ENCODE assay signal across 17 mouse cellular contexts in the genomic region with DNA sequence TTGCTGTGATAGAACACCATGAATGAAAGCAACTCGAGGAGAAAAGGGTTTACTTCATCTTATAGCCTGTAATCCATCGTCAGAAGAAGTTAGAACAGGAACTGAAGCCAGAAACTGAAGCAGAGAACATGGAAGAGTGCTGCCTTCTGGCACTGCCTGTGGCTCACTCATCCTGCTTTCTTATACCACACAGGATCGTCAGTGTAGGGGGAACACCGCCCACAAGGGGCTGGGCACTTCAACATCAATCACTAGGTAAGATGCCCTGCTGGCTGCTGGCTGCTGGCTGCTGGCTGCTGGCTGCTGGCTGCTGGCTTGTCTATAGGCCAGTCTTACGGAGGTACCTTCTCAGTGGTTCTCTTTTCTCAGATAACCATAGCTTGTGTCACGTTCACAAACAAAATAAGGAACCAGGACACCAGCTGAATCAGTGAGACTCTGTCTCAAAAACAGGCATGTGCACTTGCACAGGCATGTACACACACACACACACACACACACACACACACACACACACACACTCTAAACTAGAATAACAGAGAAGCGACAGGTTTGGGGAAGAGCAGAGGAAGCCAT. TPM values are rescaled to one million over a fixed set of nuclear protein-coding genes. Genes with fewer than 3 reads are reported as not detected.
"Had no signal": no experiment of that assay in that cellular context is flagged by ENCODE, and none has a peak within 500 bp of the region (broad histone marks: within the 10 kb centered on the region; RNA-seq: fewer than 3 reads in every experiment).

No protein-coding gene starts in this region.

- ATAC-seq: inflammation-experienced regulatory T-cells, adult 6 months; liver, embryonic 12.5 days; midbrain, embryonic 16.5 days had no signal

- H3K27ac ChIP-seq: kidney, postnatal 0 days; limb, embryonic 10.5 days; liver, embryonic 12.5 days; lung, embryonic 15.5 days; midbrain, embryonic 12.5 days had no signal

- H3K4me3 ChIP-seq: limb, embryonic 10.5 days; liver, embryonic 12.5 days; lung, embryonic 15.5 days; midbrain, embryonic 12.5 days had no signal

- DNase-seq: kidney, adult 11 months; kidney, adult 9 months; kidney, postnatal 36 days; lung, postnatal 14 days; right cerebral cortex, postnatal 25 days; thymus, adult 18-20 months; thymus, postnatal 14 days had no signal

- H3K36me3 ChIP-seq: limb, embryonic 10.5 days; liver, embryonic 12.5 days; lung, embryonic 15.5 days; midbrain, embryonic 12.5 days had no signal

RNA-seq across cellular contexts. Expression of a gene that starts 13.7 kb away (rescaled TPM):
- polyA plus RNA-seq: inflammation-experienced regulatory T-cells, adult 6 months; liver, embryonic 12.5 days; liver, embryonic 16.5 days had no signal

RNA-seq across cellular contexts. Expression of a gene that starts 23.4 kb away (rescaled TPM):
- polyA plus RNA-seq: inflammation-experienced regulatory T-cells, adult 6 months; kidney, postnatal 0 days; limb, embryonic 10.5 days; liver, embryonic 12.5 days; liver, embryonic 16.5 days; small intestine, adult 2 months; stomach, embryonic 14.5 days had no signal
